Mouse (Mus musculus) brown adipose tissue, adult 24 weeks (tissue): ENCODE measurements around the gene Rcan2. TPM values are rescaled to one million over a fixed set of nuclear protein-coding genes. Genes with fewer than 3 reads are reported as not detected.

Experiments used
- H3K27ac ChIP-seq: fragments of 200-500 bp; replicated peaks from 2 replicates; pipeline ENCODE4 v1.5.1; 2012; ENCODE audit warnings: low read depth, mild to moderate bottlenecking, low read length
- H3K4me1 ChIP-seq: fragments of 200-500 bp; 2 replicates; pipeline ENCODE4 v1.6.1; 2012; ENCODE audit warnings: low read length, mixed read lengths; ENCODE audit not compliant: control insufficient read depth, insufficient read depth, insufficient read length
- H3K4me3 ChIP-seq: fragments of 200-500 bp; 2 replicates; pipeline ENCODE4 v1.5.1; 2012; ENCODE audit warnings: low read depth, mild to moderate bottlenecking, low read length, moderate library complexity; ENCODE audit not compliant: insufficient read depth
- polyA plus RNA-seq: library from polyadenylated mRNA; stranded (reverse); fragments of >200 nt; gene quantifications from 2 replicates; pipeline ENCODE4 v1.2.4, GENCODE M21; 2012; ENCODE audit not compliant: missing spikeins, insufficient read depth, insufficient read length

Rcan2 gene
- polyA plus RNA-seq, 1 experiment = 1.7 TPM

DNA sequence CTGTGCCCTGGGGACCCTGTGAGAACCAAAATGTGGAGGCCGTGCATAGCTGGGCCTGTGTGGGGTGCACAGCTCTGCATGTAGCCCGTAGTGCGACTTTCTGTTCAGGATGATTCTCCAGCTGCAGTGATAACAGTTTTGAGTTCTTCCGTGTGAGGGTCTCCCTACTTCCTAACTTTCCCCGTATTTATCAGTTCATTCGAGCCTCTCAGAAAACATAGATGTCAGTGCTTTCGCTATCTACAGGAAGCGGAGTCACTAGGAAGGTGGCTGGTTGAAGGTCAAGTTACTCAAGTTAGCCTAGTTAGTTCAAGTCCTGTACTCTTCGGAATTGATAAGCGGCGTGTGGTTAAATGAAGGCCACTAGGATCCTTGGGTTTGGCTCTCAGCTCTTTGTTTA lies 130.6 kb downstream of the Rcan2 start:
- Histone ChIP-seq H3K4me1 (no peaks in the 10 kb centered on the region), H3K27ac (no peak overlapping the region), H3K4me3 (no peak overlapping the region)

DNA sequence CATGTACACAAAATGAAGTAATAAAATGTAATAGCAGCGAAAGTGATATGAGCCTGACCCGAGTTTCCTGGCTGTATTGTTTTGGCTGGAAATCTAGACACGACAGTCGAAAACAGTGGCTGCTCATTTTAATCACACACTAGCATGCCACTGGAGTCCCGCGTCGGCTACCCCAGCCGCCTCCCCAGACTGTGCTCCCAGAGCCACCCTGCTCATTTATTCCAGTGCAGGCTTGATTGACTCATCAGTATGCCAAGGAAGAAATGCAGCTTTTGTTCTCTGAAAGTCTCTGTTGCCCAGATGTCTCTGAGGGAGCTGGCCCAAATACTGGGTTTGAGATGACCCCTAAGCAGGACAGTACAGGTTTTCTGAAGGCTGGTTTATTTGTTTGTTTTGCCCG lies 132.9 kb downstream of the Rcan2 start:
- Histone ChIP-seq H3K27ac (no peak overlapping the region), H3K4me1 (no peaks in the 10 kb centered on the region), H3K4me3 (no peak overlapping the region)

DNA sequence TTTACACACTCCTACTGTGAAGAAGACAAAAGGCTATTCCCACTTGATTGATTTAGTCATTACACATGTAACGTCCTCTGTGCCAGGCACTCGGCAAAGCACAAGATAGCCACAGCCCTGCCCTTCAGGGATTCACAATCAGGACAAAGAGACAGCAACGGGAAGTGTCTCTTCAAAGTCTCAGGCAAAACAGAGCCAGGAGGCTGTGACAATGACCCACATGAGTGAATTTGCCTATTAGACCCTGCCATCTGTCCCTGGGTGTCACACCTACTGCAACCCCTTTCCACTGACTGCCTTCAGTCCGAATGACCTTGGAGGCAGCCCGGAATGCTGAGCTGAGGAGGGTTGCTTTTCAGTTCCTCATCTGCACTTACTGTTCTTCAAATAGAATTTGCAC lies 151.1 kb downstream of the Rcan2 start:
- Histone ChIP-seq H3K4me3 (no peak overlapping the region), H3K4me1 (no peaks in the 10 kb centered on the region), H3K27ac (no peak overlapping the region)

DNA sequence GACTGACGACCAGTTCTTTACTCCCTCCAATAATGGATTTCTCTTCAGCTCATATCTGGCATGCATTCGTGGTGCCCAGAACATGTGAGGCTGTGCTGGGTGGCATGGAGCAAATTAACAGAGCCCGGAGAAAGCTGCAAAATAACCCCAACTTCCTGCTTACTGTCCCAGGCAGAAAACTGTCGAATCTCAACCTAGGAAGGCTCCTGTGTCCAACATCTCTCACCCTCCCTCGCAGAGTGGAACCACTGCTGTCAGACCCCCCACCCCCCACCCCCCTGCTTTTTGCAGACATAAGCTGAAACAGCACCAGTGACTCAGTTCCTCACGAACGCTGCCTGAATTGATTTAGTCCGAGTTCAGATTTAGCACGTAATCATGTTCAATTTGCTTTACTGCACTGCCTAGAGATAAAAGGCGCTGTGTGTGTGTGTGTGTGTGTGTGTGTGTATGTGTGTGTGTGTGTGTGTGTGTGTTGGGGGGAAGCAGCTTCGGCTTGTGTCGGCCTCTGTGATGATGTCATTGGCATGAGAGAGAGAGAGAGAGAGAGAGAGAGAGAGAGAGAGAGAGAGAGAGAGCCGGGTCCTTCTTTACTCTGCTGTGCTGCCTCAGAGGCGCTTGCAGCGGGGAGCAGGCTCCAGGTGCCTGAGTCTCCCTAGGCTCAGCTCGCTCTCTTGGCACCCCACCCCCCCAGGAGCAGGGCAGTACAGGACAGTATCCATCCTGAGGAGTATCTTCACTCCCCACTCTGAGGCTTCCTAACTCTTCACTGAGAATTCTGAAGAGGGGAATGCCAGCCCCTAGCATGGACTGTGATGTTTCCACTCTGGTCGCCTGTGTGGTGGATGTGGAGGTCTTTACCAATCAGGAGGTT lies 151.7 kb downstream of the Rcan2 start:
- no peak overlapping the region for H3K4me3 ChIP-seq
- H3K4me1 ChIP-seq = no peaks in the 10 kb centered on the region
- no peak overlapping the region for H3K27ac ChIP-seq

DNA sequence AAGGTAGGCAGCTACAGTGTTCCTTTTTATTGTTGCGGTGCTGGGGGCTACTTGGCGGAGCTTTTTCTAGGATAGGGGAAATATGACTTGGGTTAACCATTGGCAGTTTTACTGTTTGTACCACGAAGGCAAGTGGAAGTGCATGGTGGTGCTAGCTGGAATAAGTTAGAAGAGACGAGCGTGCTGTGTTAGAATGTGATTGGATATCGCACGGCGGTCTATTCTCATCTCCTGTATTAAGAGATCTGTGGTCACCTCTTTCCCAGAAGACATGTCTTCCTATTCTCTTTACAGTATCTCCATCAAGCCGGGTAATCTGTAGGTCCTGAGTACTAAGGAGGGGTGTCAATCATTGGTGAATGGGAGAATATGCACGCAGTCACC lies 152.4 kb downstream of the Rcan2 start:
- Histone ChIP-seq H3K4me1 (no peaks in the 10 kb centered on the region), H3K4me3 (no peak overlapping the region), H3K27ac (no peak overlapping the region)

DNA sequence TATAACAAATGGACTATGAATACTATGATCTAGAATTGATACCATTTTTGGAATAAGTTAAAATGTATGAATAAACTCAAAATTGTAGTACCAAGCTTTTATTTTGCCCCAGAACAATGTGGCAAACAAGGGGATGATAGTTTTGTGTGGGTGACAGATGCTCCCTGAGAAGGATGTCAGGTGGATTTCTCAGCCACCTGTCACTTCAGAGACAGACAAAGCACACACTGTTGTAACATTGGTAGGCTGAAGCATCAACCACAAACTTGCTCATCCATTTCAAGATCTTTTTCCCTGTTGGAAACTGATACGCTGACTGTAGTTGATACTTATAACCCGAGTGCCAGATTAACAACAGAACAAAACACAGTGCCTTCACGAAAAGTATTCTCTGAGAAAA lies 158.6 kb downstream of the Rcan2 start:
- Histone ChIP-seq H3K4me1 (no peaks in the 10 kb centered on the region), H3K4me3 (no peak overlapping the region), H3K27ac (no peak overlapping the region)

DNA sequence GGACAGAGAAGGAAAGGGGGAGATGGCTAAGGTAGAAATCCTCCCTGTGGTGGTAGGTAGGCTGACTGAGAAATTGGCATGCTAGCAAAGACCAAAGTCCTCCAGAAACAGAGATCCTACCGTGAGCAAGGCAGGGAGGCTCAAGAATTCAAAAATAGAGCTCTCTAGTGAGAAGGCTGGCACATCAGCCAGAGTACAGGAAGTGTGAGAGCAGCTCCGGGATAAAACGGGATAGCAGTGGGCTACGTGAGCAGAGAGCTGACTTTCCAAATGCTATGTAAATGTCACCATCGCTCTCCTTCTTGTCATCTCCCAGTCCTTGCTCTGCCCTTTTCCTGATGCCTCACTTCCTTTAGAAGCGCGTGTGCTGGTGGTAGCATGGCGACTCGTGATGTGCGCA lies 168.8 kb downstream of the Rcan2 start:
- Histone ChIP-seq H3K4me3 (no peak overlapping the region), H3K4me1 (no peaks in the 10 kb centered on the region), H3K27ac (no peak overlapping the region)

DNA sequence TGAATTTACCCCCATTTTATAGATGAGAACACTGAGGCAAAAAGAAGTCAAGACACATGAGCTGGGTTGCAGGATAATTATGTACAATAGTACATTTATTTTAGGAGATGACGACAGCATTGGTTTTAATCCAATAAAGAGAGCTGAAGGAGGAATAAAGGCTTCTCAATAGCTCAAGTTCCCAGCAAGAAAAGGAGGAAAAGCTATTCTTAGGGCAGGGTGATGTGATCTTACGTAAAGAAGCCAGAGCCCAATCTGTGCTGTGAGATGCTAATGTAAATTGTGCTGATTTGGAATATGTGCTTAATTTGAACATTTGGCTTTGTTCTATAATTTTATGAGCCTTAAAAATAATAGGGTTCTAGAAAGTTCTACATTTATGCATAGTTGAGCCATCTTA lies 176.4 kb downstream of the Rcan2 start:
- no peaks in the 10 kb centered on the region for H3K4me1 ChIP-seq
- H3K27ac ChIP-seq = no peak overlapping the region
- H3K4me3 ChIP-seq = no peak overlapping the region

DNA sequence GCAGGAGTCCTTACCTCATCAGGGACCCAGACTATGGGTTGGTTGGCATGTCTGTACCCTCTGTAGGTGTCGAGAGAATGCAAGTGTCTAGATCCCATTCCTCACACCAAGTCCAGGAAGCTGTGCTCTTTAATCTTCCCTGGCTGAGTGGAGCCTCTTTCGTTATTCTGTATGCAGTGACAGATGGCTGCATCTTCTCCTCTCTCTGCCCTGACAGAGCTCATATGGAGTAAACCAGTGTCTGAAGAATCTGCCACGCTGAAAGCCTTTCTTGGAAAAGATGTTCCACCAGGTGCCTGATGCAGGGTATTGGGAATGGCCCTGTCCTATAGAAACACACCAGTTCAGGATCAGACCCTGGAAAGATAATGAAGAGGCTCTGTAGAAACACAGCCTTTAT lies 178.8 kb downstream of the Rcan2 start:
- Histone ChIP-seq H3K27ac (no peak overlapping the region), H3K4me3 (no peak overlapping the region), H3K4me1 (no peaks in the 10 kb centered on the region)

DNA sequence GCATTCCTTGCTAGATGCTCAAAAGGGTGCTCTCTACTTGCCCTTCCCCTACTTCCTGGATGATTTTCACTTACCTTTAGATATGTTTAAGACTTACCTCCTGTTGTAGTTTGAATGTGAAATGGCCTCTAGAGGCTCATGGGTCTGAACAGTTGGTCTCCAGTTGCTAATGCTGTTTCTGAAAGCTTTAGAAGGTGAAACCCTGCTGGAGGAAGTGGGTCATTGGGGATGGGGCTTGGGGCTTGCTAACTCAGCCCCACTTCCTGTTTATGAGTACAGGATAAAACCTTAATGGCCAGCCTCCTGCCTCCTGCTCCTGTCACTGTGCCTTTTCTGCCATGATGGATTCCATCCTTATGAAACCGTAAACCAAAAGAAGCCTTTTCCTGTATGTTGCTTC lies 181.4 kb downstream of the Rcan2 start:
- no peak overlapping the region for H3K27ac ChIP-seq
- no peak overlapping the region for H3K4me3 ChIP-seq
- no peaks in the 10 kb centered on the region for H3K4me1 ChIP-seq

DNA sequence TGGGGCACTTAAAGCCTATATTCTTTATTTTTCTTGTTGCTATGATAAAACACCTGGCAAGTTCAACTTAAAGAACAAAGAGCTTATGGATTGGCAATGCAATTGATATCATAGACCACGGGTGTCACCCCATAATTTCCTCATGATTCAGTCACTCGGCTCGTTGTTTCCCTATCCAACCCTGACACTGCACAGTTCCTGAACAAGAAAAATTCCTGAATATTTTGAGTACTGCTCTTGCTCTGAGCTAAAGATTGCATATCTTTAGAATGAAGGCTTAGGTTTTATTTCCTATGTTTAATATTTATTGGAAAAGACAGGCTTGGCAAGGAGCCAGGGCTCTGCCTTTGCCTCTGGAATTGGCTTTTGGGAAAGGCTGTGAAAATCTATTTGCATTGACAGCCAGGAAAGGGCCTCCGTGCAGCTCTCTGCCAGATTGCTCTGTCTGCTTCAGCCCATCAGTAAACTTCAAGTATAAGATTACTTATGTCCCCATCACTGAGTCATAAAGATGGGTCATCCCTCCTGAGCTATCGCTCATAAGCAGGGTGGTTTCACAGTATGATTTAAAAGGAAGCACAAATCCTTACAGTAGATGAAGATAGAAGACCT lies 188.3 kb downstream of the Rcan2 start:
- Histone ChIP-seq H3K4me1 (no peaks in the 10 kb centered on the region), H3K27ac (no peak overlapping the region)

DNA sequence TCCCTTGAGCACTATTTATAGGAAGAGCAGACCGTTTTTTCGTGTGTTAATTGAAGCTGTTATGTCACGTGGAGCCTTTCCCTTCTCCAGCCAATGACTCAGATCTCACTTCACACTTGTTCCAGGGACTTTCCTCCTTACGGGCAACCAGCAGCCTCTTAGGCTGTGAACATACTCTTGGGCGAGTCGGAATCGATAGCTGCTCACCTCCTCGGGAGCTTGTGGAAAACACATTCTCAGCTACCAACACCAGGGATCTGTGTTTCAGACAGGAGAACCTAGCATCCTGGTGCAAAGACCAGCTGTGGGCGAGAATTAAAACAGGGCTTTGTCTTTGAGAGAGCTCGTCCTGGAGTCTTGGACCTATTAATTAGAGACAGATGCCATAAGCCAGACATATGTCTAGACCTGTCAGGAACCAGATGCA lies 189.8 kb downstream of the Rcan2 start:
- no peaks in the 10 kb centered on the region for H3K4me1 ChIP-seq
- no peak overlapping the region for H3K4me3 ChIP-seq
- H3K27ac ChIP-seq = no peak overlapping the region

More for the DNA sequence above, 188.3 kb downstream of the Rcan2 start:
- no peak overlapping the region for H3K4me3 ChIP-seq

DNA sequence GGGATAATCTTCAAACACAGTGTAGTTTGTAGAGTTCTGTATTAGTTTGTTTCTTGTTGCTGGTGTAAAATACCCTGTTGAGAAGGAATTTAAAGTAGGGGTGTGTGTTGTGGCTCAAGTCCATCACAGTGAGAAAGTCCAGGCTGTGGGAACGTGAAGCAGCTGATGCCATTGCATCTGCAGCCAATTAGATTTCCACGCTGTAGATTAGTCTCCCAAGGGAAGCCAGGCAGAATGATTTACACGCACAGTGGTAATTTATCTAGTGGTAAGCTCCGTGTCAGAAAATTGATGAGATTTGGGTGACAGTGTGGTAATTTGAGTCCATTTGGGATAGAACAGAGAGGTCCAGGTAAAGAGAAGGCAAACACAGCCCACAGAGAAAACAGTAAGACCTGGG lies 192.9 kb downstream of the Rcan2 start:
- Histone ChIP-seq H3K27ac (no peak overlapping the region), H3K4me3 (no peak overlapping the region), H3K4me1 (no peaks in the 10 kb centered on the region)

DNA sequence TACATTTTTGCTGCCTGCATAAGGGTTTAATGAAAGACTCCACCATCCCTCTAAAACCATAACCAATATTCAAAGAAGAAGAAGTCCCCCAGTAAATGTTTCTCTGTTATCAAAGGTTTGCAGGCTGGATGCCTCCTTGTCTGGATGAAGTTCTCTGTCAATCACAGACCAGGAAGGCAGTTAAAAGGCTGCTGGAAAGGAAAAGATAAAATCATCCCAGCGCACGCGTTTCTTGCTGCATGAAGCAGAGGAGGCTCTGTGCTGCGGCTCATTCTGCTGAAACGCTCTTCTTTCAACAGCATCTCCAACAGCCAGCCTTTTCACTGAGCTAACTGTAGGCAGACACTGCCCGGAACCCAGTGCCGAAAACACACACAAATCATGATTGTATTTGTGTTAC lies 196.4 kb downstream of the Rcan2 start:
- no peak overlapping the region for H3K4me3 ChIP-seq
- H3K4me1 ChIP-seq = no peaks in the 10 kb centered on the region
- no peak overlapping the region for H3K27ac ChIP-seq

DNA sequence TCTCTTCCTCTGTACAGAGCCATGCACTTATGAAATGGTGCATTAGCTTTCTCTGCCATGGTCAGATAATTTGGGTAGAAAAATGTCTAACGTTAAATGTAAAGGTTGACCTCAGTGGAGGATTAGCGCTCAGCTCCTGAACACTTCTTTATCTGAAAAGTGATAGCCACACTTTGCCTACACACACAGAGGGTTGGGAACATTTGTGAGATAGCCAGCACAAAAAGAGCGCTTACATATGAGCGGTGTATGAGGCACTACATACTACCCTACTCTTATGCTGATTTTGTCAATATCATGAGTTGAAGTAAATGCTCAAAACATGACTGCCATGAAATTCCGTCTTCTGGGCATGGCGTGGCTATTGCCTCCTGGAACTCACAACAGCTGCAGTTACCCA lies 196.9 kb downstream of the Rcan2 start:
- H3K27ac ChIP-seq = no peak overlapping the region
- H3K4me3 ChIP-seq = no peak overlapping the region
- H3K4me1 ChIP-seq = no peaks in the 10 kb centered on the region

DNA sequence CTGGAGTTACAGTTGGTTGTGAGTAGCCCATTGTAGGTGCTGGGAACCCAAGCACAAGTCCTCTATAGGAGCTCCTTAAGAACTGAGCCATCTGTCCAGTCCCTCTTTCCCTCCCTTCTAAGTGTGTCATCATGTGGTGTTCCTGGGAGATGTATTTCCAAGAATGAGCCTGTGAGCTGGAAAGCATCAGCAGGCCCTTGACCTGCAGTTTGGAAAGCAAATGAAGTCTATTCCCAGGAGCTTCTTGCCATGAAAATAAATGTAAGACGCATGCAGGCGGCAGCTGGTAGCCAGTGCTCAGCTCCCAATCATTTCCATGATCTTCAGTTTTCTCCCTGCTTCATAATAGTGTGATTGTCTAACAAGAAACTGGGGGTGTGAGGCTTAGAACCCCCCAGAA lies 203.2 kb downstream of the Rcan2 start:
- Histone ChIP-seq H3K4me3 (no peak overlapping the region), H3K4me1 (no peaks in the 10 kb centered on the region), H3K27ac (no peak overlapping the region)
